Mouse (Mus musculus) central nervous system, embryonic 11.5 days (tissue): ENCODE results near the gene Trim10. TPM values are rescaled to one million over a fixed set of nuclear protein-coding genes. Genes with fewer than 3 reads are reported as not detected.

Source experiments
- polyA plus RNA-seq: library from polyadenylated mRNA; depleted of rRNA; stranded (reverse); fragments of >200 nt; gene quantifications from 2 replicates; pipeline ENCODE4 v1.2.3, GENCODE M21; 2012; rRNA removed

Trim10 gene
- polyA plus RNA-seq = 8.1 and 10.7 TPM in 2 replicates

GRCm38 (mm10) chr17:36869284-36869954 lies at the start of gene Trim10:
Trim10 (plus strand) TSS chr17:36869574.

GRCm38 (mm10) chr17:36836874-36837647 lies 32.3 kb upstream of the Trim10 start, which contains the start of gene Trim26:
Trim26 (plus strand) TSS chr17:36837134.

GRCm38 (mm10) chr17:36866719-36867527 lies 2.5 kb upstream of the Trim10 start, which contains the start of gene Trim15:
Trim15 (minus strand) TSS chr17:36867210.

GRCm38 (mm10) chr17:36890073-36890903 lies 20.9 kb downstream of the Trim10 start, which contains the start of gene Trim40:
Trim40 (minus strand) TSS chr17:36890123.

GRCm38 (mm10) chr17:36897552-36898205 lies 28.3 kb downstream of the Trim10 start, which contains the start of gene Trim31:
Trim31 (plus strand) TSS chr17:36898118.

Other genes starting within 250 kb of the Trim10 start
- not detected in 2 replicates for gene H2-M9, start 226.9 kb upstream of the Trim10 start, polyA plus RNA-seq
- gene H2-M1, start 197.4 kb upstream of the Trim10 start, polyA plus RNA-seq = not detected in 2 replicates
- not detected in 2 replicates for gene H2-M10.5, start 96.7 kb upstream of the Trim10 start, polyA plus RNA-seq
- not detected in 2 replicates for gene H2-M10.6, start 57.4 kb upstream of the Trim10 start, polyA plus RNA-seq
- 40.5 and 46.1 TPM in 2 replicates for gene Trim26, start 32.4 kb upstream of the Trim10 start, polyA plus RNA-seq
- gene Trim15, start 2.4 kb upstream of the Trim10 start, polyA plus RNA-seq = 0.08 and 0.12 TPM in 2 replicates
- gene Trim40, start 20.5 kb downstream of the Trim10 start, polyA plus RNA-seq = not detected in 2 replicates
- gene Trim31, start 28.5 kb downstream of the Trim10 start, polyA plus RNA-seq = not detected in 2 replicates
- gene Rnf39, start 73.3 kb downstream of the Trim10 start, polyA plus RNA-seq = 0.15 and 0.22 TPM in 2 replicates
- gene Ppp1r11, start 82.2 kb downstream of the Trim10 start, polyA plus RNA-seq = 147 and 182 TPM in 2 replicates
- gene Znrd1, start 89.0 kb downstream of the Trim10 start, polyA plus RNA-seq = 62.0 and 77.5 TPM in 2 replicates
- gene Znrd1as, start 89.0 kb downstream of the Trim10 start, polyA plus RNA-seq = 7.1 and 7.4 TPM in 2 replicates
- gene 2410137M14Rik, start 111.7 kb downstream of the Trim10 start, polyA plus RNA-seq = 0.61 and 0.72 TPM in 2 replicates
- 8.8 and 11.2 TPM in 2 replicates for gene H2-M5, start 120.0 kb downstream of the Trim10 start, polyA plus RNA-seq
- 133 and 194 TPM in 2 replicates for gene Zfp57, start 131.6 kb downstream of the Trim10 start, polyA plus RNA-seq
- gene Mog, start 153.8 kb downstream of the Trim10 start, polyA plus RNA-seq = not detected in 2 replicates
- gene Gabbr1, start 176.4 kb downstream of the Trim10 start, polyA plus RNA-seq = 73.5 and 100.0 TPM in 2 replicates
- not detected in 2 replicates for gene Olfr90, start 218.9 kb downstream of the Trim10 start, polyA plus RNA-seq
- not detected in 2 replicates for gene Olfr91, start 228.7 kb downstream of the Trim10 start, polyA plus RNA-seq